Comparison of ENCODE assay signal across 9 mouse cellular contexts in the genomic region with DNA sequence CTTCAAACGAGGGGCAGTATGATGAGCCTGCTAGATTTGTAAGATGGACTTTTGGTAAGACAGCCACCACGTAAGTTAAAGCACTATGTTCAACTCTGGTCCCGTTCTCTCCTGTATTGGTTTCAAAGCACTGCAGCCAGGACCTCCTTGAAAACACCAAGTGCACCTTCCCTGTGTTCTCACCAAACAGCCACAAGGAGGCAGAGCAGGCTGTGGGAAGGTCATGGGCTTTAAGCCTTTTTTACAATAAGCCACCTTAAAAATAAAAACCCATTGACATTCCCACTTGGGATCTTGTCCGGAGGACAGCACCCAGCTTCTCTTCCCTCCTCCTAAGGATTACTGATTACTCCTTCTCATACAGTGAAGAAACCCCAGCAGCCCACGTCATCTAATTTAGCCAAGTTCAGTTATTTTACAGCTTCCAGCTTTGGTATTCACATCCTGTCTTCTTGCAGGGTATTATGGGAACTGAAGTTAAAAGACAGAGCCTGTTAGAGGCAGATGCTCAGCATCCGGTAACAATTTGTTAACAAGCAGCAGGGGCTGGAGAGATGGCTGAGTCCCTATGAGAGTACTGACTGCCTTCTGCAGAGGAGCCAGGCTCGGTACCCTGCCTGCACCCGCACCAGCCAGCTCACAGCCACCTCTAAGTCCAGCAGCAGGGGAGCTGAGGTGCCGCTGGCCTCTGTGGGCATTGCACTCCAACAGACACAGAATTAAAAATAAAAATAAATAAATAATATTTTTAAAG. TPM values are rescaled to one million over a fixed set of nuclear protein-coding genes. Genes with fewer than 3 reads are reported as not detected.
DNase-seq lines count a peak whose midpoint lies in the region; ATAC-seq and TF ChIP-seq lines count a peak whose summit lies in the region.
"Had no signal": no experiment of that assay in that cellular context is flagged by ENCODE, and none has a peak within 500 bp of the region (broad histone marks: within the 10 kb centered on the region; RNA-seq: fewer than 3 reads in every experiment).

No protein-coding gene starts in this region.

- no peak overlapping the region for H3K4me2 ChIP-seq in hindbrain, postnatal 0 days (ENCODE audit: low read depth, low read length)

- no peak for TF ChIP-seq POLR2A in thymus, adult 2 months (IDR thresholded peaks at IDR 0.05; ENCODE audit: control insufficient read depth, extremely low read depth, insufficient read depth, low read length, poor library complexity)
- no peak for TF ChIP-seq POLR2A in cerebellum, adult 2 months (IDR thresholded peaks at IDR 0.05; ENCODE audit: borderline replicate concordance, insufficient read depth, low read length)

- H3K9me3 ChIP-seq in heart, embryonic 10.5 days = no peaks in the 10 kb centered on the region
- H3K9me3 ChIP-seq in hindbrain, postnatal 0 days (ENCODE audit: low read length) = no peaks in the 10 kb centered on the region

- H3K4me1 ChIP-seq in heart, embryonic 10.5 days = 0 out of 2 replicates have a peak, but pooled peaks cover 3% of the 10 kb centered on the region
- H3K4me1 ChIP-seq in thymus, adult 2 months (replicated peaks; ENCODE audit: control insufficient read depth, insufficient read depth, low read length) = no peaks in the 10 kb centered on the region
- peaks cover 14% of the 10 kb centered on the region for H3K4me1 ChIP-seq in cerebellum, adult 2 months (ENCODE audit: control insufficient read depth, insufficient read depth, low read length)
- no peaks in the 10 kb centered on the region for H3K4me1 ChIP-seq in hindbrain, postnatal 0 days (ENCODE audit: insufficient read depth, low read length)

- H3K36me3 ChIP-seq in heart, embryonic 10.5 days = peaks cover 55% of the 10 kb centered on the region
- peaks cover 48% of the 10 kb centered on the region for H3K36me3 ChIP-seq in thymus, adult 2 months (ENCODE audit: control insufficient read depth, insufficient read depth, low read length)
- peaks cover 35% of the 10 kb centered on the region for H3K36me3 ChIP-seq in hindbrain, postnatal 0 days (ENCODE audit: insufficient read depth, low read length)

- peak; percentile 91 for DNase-seq in heart, adult 11 months
- DNase-seq in heart, embryonic 10.5 days (ENCODE audit: low spot score) = no peak
- peak; percentile 17 for DNase-seq in thymus, postnatal 0 days (ENCODE audit: low spot score)
- DNase-seq in thymus, adult 2 months = no peak
- peak; percentile 50 to 57 for DNase-seq in cerebellum, adult 2 months
- peak; percentile 65 for DNase-seq in hindbrain, postnatal 0 days (ENCODE audit: low spot score)
- peak; percentile 55 for DNase-seq in lung, postnatal 36 days
- no peak for DNase-seq in spleen, postnatal 4 days (ENCODE audit: low spot score in 2 of 2)

- H3K4me3 ChIP-seq in heart, embryonic 10.5 days = no peak overlapping the region
- no peak overlapping the region for H3K4me3 ChIP-seq in thymus, adult 2 months (ENCODE audit: control insufficient read depth, insufficient read depth, low read length)
- no peak overlapping the region for H3K4me3 ChIP-seq in cerebellum, adult 2 months (replicated peaks; ENCODE audit: insufficient read depth, low read depth, low read length)
- no peak overlapping the region for H3K4me3 ChIP-seq in hindbrain, postnatal 0 days (ENCODE audit: low read length)

- H3K27me3 ChIP-seq in heart, embryonic 10.5 days (ENCODE audit: insufficient read depth, poor library complexity, severe bottlenecking) = no peaks in the 10 kb centered on the region
- H3K27me3 ChIP-seq in thymus, adult 2 months (ENCODE audit: control insufficient read depth, insufficient read depth, low read length) = no peaks in the 10 kb centered on the region
- no peaks in the 10 kb centered on the region for H3K27me3 ChIP-seq in cerebellum, adult 2 months (ENCODE audit: control insufficient read depth, insufficient read depth, low read length)
- no peaks in the 10 kb centered on the region for H3K27me3 ChIP-seq in hindbrain, postnatal 0 days (ENCODE audit: insufficient read depth, low read length)

- H3K9ac ChIP-seq in hindbrain, postnatal 0 days (replicated peaks; ENCODE audit: low read length) = no peak overlapping the region

- no peak for TF ChIP-seq CTCF in thymus, adult 2 months (IDR thresholded peaks at IDR 0.05; ENCODE audit: borderline replicate concordance, control insufficient read depth, extremely low read depth, insufficient read depth, low read length, poor library complexity)
- peak; percentile 84 for TF ChIP-seq CTCF in cerebellum, adult 2 months (IDR thresholded peaks at IDR 0.05; ENCODE audit: borderline replicate concordance, insufficient read depth, low read depth, low read length)
- peak; percentile 84 for TF ChIP-seq CTCF in hindbrain, postnatal 0 days (IDR thresholded peaks at IDR 0.05; ENCODE audit: low read depth)

- peak; percentile 75 for ATAC-seq in hindbrain, postnatal 0 days

- 82% methylated on average over 9 of the region's 9 CpGs for WGBS in heart, embryonic 10.5 days
- 93% methylated on average over 9 of the region's 9 CpGs for WGBS in thymus, adult 2 months
- WGBS in cerebellum, adult 2 months = 51% methylated on average over 9 of the region's 9 CpGs
- 72% methylated on average over 9 of the region's 9 CpGs for WGBS in hindbrain, postnatal 0 days

- H3K27ac ChIP-seq in heart, embryonic 10.5 days = no peak overlapping the region
- H3K27ac ChIP-seq in thymus, adult 2 months (ENCODE audit: control insufficient read depth, insufficient read depth, low read length) = no peak overlapping the region
- H3K27ac ChIP-seq in cerebellum, adult 2 months (ENCODE audit: insufficient read depth, low read length) = no peak overlapping the region
- H3K27ac ChIP-seq in hindbrain, postnatal 0 days = no peak overlapping the region

RNA-seq across cellular contexts. Expression of a gene that starts 47.6 kb away (rescaled TPM):
- polyA plus RNA-seq in heart, embryonic 10.5 days (2016; fragmentation: Nextera tagmentation; extraction: Ambion mirVana) = not detected in 2 replicates
- polyA plus RNA-seq in thymus, postnatal 0 days (2015; fragmentation: Nextera tagmentation; extraction: Ambion mirVana) = 0.08 TPM in 2 replicates
- 0.08 and 0.19 TPM in 2 replicates for polyA plus RNA-seq in thymus, adult 2 months (2012; rRNA removed)
- not detected in 2 replicates for polyA plus RNA-seq in cerebellum, adult 2 months (2012; rRNA removed)
- not detected in 2 replicates for total RNA-seq in hindbrain, postnatal 0 days (2014; rRNA removed)
- polyA plus RNA-seq in hindbrain, postnatal 0 days (2015; fragmentation: Nextera tagmentation; extraction: Ambion mirVana) = not detected in 2 replicates
- polyA plus RNA-seq: spleen, adult 2 months had no signal

Comparison
In these comparisons a context has a peak if more than half of its experiments do, and no peak if none do; other contexts are left out.
1. DNase-seq: peak in heart, adult 11 months (single experiment), thymus, postnatal 0 days (single experiment), cerebellum, adult 2 months (2 of 2), hindbrain, postnatal 0 days (single experiment) and lung, postnatal 36 days (single experiment); none in heart, embryonic 10.5 days (single experiment), thymus, adult 2 months (single experiment) and spleen, postnatal 4 days (0 of 2).